Mouse (Mus musculus): ENCODE data around the gene Pbrm1. TPM values are rescaled to one million over a fixed set of nuclear protein-coding genes. Genes with fewer than 3 reads are reported as not detected.

Gene Pbrm1
- polyA plus RNA-seq, 1 experiment from 2014 or later = 46.9 TPM

GRCm38 (mm10) chr14:31138897-31139429 is 120.0 kb downstream of the Pbrm1 start:
- TF ChIP-seq CTCF (IDR thresholded peaks at IDR 0.05) = no peak
- no peak for DNase-seq (ENCODE audit: low read depth, low spot score)
- no peak for ATAC-seq
- CTCF ChIA-PET = no interaction called here
- in situ Hi-C loops (cut with MboI; ENCODE audit: low pct_unique_long_range_greater_than_20kb) = no loop called here
- POLR2A ChIA-PET = no interaction called here
- H3K27me3 ChIP-seq = no peaks in the 10 kb centered on the region

GRCm38 (mm10) chr14:31139666-31140065 is 120.7 kb downstream of the Pbrm1 start:
- in situ Hi-C loops (cut with MboI; ENCODE audit: low pct_unique_long_range_greater_than_20kb) = no loop called here
- DNase-seq (ENCODE audit: low read depth, low spot score) = no peak
- ChIA-PET CTCF (no interaction called here), POLR2A (no interaction called here)
- no peaks in the 10 kb centered on the region for H3K27me3 ChIP-seq
- no peak for ATAC-seq
- TF ChIP-seq CTCF (IDR thresholded peaks at IDR 0.05) = no peak

- in situ Hi-C loops (cut with MboI; ENCODE audit: low pct_unique_long_range_greater_than_20kb) = no loop called here
- ATAC-seq (no peak), DNase-seq (ENCODE audit: low read depth, low spot score) (no peak)
- ChIA-PET POLR2A (no interaction called here), CTCF (no interaction called here)
- no peaks in the 10 kb centered on the region for H3K27me3 ChIP-seq
- no peak for TF ChIP-seq CTCF (IDR thresholded peaks at IDR 0.05)
These were observed 121.2 kb downstream of the Pbrm1 start for GRCm38 (mm10) chr14:31140141-31140540.

- in situ Hi-C loops (cut with MboI; ENCODE audit: low pct_unique_long_range_greater_than_20kb) = no loop called here
- CTCF ChIA-PET = no interaction called here
- TF ChIP-seq CTCF (IDR thresholded peaks at IDR 0.05) = no peak
- H3K27me3 ChIP-seq = no peaks in the 10 kb centered on the region
- no peak for DNase-seq (ENCODE audit: low read depth, low spot score)
- POLR2A ChIA-PET = no interaction called here
- no peak for ATAC-seq
These were observed 122.1 kb downstream of the Pbrm1 start for GRCm38 (mm10) chr14:31141011-31141410.

GRCm38 (mm10) chr14:31145694-31146093 is 126.8 kb downstream of the Pbrm1 start:
- POLR2A ChIA-PET = no interaction called here

GRCm38 (mm10) chr14:31160196-31161150 is 141.5 kb downstream of the Pbrm1 start:
- TF ChIP-seq CTCF (IDR thresholded peaks at IDR 0.05) = no peak
- ATAC-seq (no peak), DNase-seq (ENCODE audit: low read depth, low spot score) (no peak)
- CTCF ChIA-PET = interaction anchor here (1.6 kb wide), 1 partner anchor 11 kb away, joined by 6 read pairs; no protein-coding TSS in a partner anchor
- no peaks in the 10 kb centered on the region for H3K27me3 ChIP-seq
- in situ Hi-C loops (cut with MboI; ENCODE audit: low pct_unique_long_range_greater_than_20kb) = no loop called here
- POLR2A ChIA-PET = no interaction called here

More at GRCm38 (mm10) chr14:31145694-31146093, 126.8 kb downstream of the Pbrm1 start:
- in situ Hi-C loops (cut with MboI; ENCODE audit: low pct_unique_long_range_greater_than_20kb) = no loop called here
- no peak for ATAC-seq
- no peaks in the 10 kb centered on the region for H3K27me3 ChIP-seq
- CTCF ChIA-PET = interaction anchor here (0.7 to 1.0 kb wide), 2 partner anchors 14 to 17 kb away, joined by 3 read pairs; partner anchors contain the start of gene Smim4
- DNase-seq (ENCODE audit: low read depth, low spot score) = no peak
- no peak for TF ChIP-seq CTCF (IDR thresholded peaks at IDR 0.05)

- CTCF ChIA-PET = no interaction called here
- in situ Hi-C loops (cut with MboI; ENCODE audit: low pct_unique_long_range_greater_than_20kb) = no loop called here
These were observed 142.3 kb downstream of the Pbrm1 start for GRCm38 (mm10) chr14:31161191-31161590.

GRCm38 (mm10) chr14:31161638-31162037 is 142.7 kb downstream of the Pbrm1 start:
- in situ Hi-C loops (cut with MboI; ENCODE audit: low pct_unique_long_range_greater_than_20kb) = no loop called here
- no peak for DNase-seq (ENCODE audit: low read depth, low spot score)
- TF ChIP-seq CTCF (IDR thresholded peaks at IDR 0.05) = no peak
- CTCF ChIA-PET = no interaction called here
- POLR2A ChIA-PET = no interaction called here
- no peaks in the 10 kb centered on the region for H3K27me3 ChIP-seq
- ATAC-seq = no peak

More at GRCm38 (mm10) chr14:31161191-31161590, 142.3 kb downstream of the Pbrm1 start:
- POLR2A ChIA-PET = no interaction called here
- H3K27me3 ChIP-seq = no peaks in the 10 kb centered on the region
- no peak for TF ChIP-seq CTCF (IDR thresholded peaks at IDR 0.05)
- DNase-seq (ENCODE audit: low read depth, low spot score) (no peak), ATAC-seq (no peak)

GRCm38 (mm10) chr14:31164067-31164466 is 145.1 kb downstream of the Pbrm1 start:
- TF ChIP-seq CTCF (IDR thresholded peaks at IDR 0.05) = no peak
- DNase-seq (ENCODE audit: low read depth, low spot score) (no peak), ATAC-seq (no peak)
- CTCF ChIA-PET = interaction anchor here (1.2 kb wide), 1 partner anchor 12 kb away, joined by 4 read pairs; no protein-coding TSS in a partner anchor
- in situ Hi-C loops (cut with MboI; ENCODE audit: low pct_unique_long_range_greater_than_20kb) = no loop called here
- POLR2A ChIA-PET = interaction anchor here (0.9 kb wide), 1 partner anchor 37 kb away, joined by 3 read pairs; no protein-coding TSS in a partner anchor
- H3K27me3 ChIP-seq = no peaks in the 10 kb centered on the region

- ChIA-PET CTCF (interaction anchor here (1.4 to 2.2 kb wide), 3 partner anchors 10 to 40 kb away, joined by 3 to 7 read pairs (median 6); no protein-coding TSS in a partner anchor), POLR2A (interaction anchor here (1.1 kb wide), 1 partner anchor 37 kb away, joined by 5 read pairs; the partner anchor contains the start of gene Smim4)
- DNase-seq (ENCODE audit: low read depth, low spot score) = no peak
- in situ Hi-C loops (cut with MboI; ENCODE audit: low pct_unique_long_range_greater_than_20kb) = no loop called here
- ATAC-seq = no peak
- TF ChIP-seq CTCF (IDR thresholded peaks at IDR 0.05) = no peak
- H3K27me3 ChIP-seq = no peaks in the 10 kb centered on the region
These were observed 146.1 kb downstream of the Pbrm1 start for GRCm38 (mm10) chr14:31165010-31165409.

GRCm38 (mm10) chr14:31165458-31165857 is 146.5 kb downstream of the Pbrm1 start:
- DNase-seq (ENCODE audit: low read depth, low spot score) = no peak
- ChIA-PET POLR2A (interaction anchor here (0.7 to 1.3 kb wide), 3 partner anchors 37 to 41 kb away, joined by 3 to 6 read pairs (median 5); partner anchors contain the start of gene Smim4), CTCF (interaction anchor here (1.4 to 2.2 kb wide), 3 partner anchors 9 to 40 kb away, joined by 3 to 7 read pairs (median 6); no protein-coding TSS in a partner anchor)
- peak; percentile 55 for ATAC-seq
- in situ Hi-C loops (cut with MboI; ENCODE audit: low pct_unique_long_range_greater_than_20kb) = no loop called here
- no peak for TF ChIP-seq CTCF (IDR thresholded peaks at IDR 0.05)
- H3K27me3 ChIP-seq = no peaks in the 10 kb centered on the region

Data from Patski (cell line).